Mouse (Mus musculus): Measurements from ENCODE around the gene Stkld1.

GRCm38 (mm10) chr2:26984179-26984578 lies 50.3 kb downstream of the Stkld1 start:
- TF ChIP-seq CTCF (IDR thresholded peaks at IDR 0.05; ENCODE audit: low read depth) (no peak), EP300 (optimal IDR thresholded peaks at IDR 0.05) (no peak)
